Mouse (Mus musculus): ENCODE measurements at regions not wholly inside any gene's neighbourhood (a gene's known extent, or its start where the extent isn't known, plus 50 kb on each side); places are given as distances from the start of the nearest gene placed in this dataset.

GRCm38 (mm10) chr2:63920997-63921396 is 176.8 kb downstream of the Fign start:
- H3K4me2 ChIP-seq = no peak overlapping the region
- no peaks in the 10 kb centered on the region for H3K9me3 ChIP-seq
- H3K4me1 ChIP-seq = peaks cover 4% of the 10 kb centered on the region
- no peaks in the 10 kb centered on the region for H3K36me3 ChIP-seq (replicated peaks)
- no peaks in the 10 kb centered on the region for H3K27me3 ChIP-seq
- no peak overlapping the region for H3K27ac ChIP-seq
- H3K4me3 ChIP-seq (replicated peaks) = no peak overlapping the region
- 48% methylated on average over 3 of the region's 3 CpGs for WGBS
- ATAC-seq (ENCODE audit: low FRiP score) = no peak
- H3K9ac ChIP-seq = no peak overlapping the region

GRCm38 (mm10) chr2:63920019-63920418 is 177.8 kb downstream of the Fign start:
- WGBS = 90% methylated on average over 4 of the region's 4 CpGs
- H3K4me3 ChIP-seq (replicated peaks) = no peak overlapping the region
- peaks cover 4% of the 10 kb centered on the region for H3K4me1 ChIP-seq
- H3K9me3 ChIP-seq = no peaks in the 10 kb centered on the region
- H3K36me3 ChIP-seq (replicated peaks) = no peaks in the 10 kb centered on the region
- H3K27me3 ChIP-seq = no peaks in the 10 kb centered on the region
- ATAC-seq (ENCODE audit: low FRiP score) = no peak
- H3K4me2 ChIP-seq = no peak overlapping the region
- H3K9ac ChIP-seq = no peak overlapping the region
- no peak overlapping the region for H3K27ac ChIP-seq

GRCm38 (mm10) chr2:63900644-63901043 is 197.2 kb downstream of the Fign start:
- Histone ChIP-seq H3K4me1 (no peaks in the 10 kb centered on the region), H3K27me3 (no peaks in the 10 kb centered on the region), H3K4me3 (replicated peaks) (no peak overlapping the region), H3K9ac (no peak overlapping the region), H3K4me2 (no peak overlapping the region), H3K9me3 (no peaks in the 10 kb centered on the region), H3K27ac (no peak overlapping the region), H3K36me3 (replicated peaks) (no peaks in the 10 kb centered on the region)
- ATAC-seq (ENCODE audit: low FRiP score) = no peak

GRCm38 (mm10) chr2:63878477-63878876 is 219.4 kb downstream of the Fign start:
- H3K4me1 ChIP-seq = no peaks in the 10 kb centered on the region
- WGBS = 78% methylated on average over 6 of the region's 6 CpGs
- H3K36me3 ChIP-seq (replicated peaks) = no peaks in the 10 kb centered on the region

GRCm38 (mm10) chr2:63877387-63877786 is 220.5 kb downstream of the Fign start:
- no peaks in the 10 kb centered on the region for H3K27me3 ChIP-seq
- no peak for ATAC-seq (ENCODE audit: low FRiP score)
- H3K4me1 ChIP-seq = no peaks in the 10 kb centered on the region
- no peak overlapping the region for H3K27ac ChIP-seq
- H3K9me3 ChIP-seq = no peaks in the 10 kb centered on the region
- no peak overlapping the region for H3K9ac ChIP-seq
- no peak overlapping the region for H3K4me2 ChIP-seq
- no peak overlapping the region for H3K4me3 ChIP-seq (replicated peaks)
- H3K36me3 ChIP-seq (replicated peaks) = no peaks in the 10 kb centered on the region

More at GRCm38 (mm10) chr2:63878477-63878876, 219.4 kb downstream of the Fign start:
- no peaks in the 10 kb centered on the region for H3K27me3 ChIP-seq
- H3K4me3 ChIP-seq (replicated peaks) = no peak overlapping the region
- no peak overlapping the region for H3K9ac ChIP-seq
- no peak for ATAC-seq (ENCODE audit: low FRiP score)
- no peak overlapping the region for H3K27ac ChIP-seq
- H3K4me2 ChIP-seq = no peak overlapping the region
- no peaks in the 10 kb centered on the region for H3K9me3 ChIP-seq

- no peak overlapping the region for H3K9ac ChIP-seq
- H3K4me3 ChIP-seq (replicated peaks) = no peak overlapping the region
- no peak for ATAC-seq (ENCODE audit: low FRiP score)
- H3K36me3 ChIP-seq (replicated peaks) = no peaks in the 10 kb centered on the region
- no peaks in the 10 kb centered on the region for H3K9me3 ChIP-seq
- H3K4me2 ChIP-seq = no peak overlapping the region
- no peak overlapping the region for H3K27ac ChIP-seq
- H3K4me1 ChIP-seq = no peaks in the 10 kb centered on the region
- no peaks in the 10 kb centered on the region for H3K27me3 ChIP-seq
- WGBS = 33% methylated on average over 3 of the region's 3 CpGs
Measured at GRCm38 (mm10) chr2:63876375-63876774, 221.5 kb downstream of the Fign start.

GRCm38 (mm10) chr2:63875101-63875500 is 222.7 kb downstream of the Fign start:
- H3K27me3 ChIP-seq = peaks cover 1% of the 10 kb centered on the region; the same call in 1 of the 2 replicates
- no peak overlapping the region for H3K27ac ChIP-seq
- H3K9me3 ChIP-seq = no peaks in the 10 kb centered on the region
- no peak overlapping the region for H3K9ac ChIP-seq
- no peaks in the 10 kb centered on the region for H3K4me1 ChIP-seq
- H3K4me2 ChIP-seq = no peak overlapping the region
- no peak for ATAC-seq (ENCODE audit: low FRiP score)
- H3K36me3 ChIP-seq (replicated peaks) = no peaks in the 10 kb centered on the region
- 28% methylated on average over 4 of the region's 4 CpGs for WGBS
- H3K4me3 ChIP-seq (replicated peaks) = no peak overlapping the region

- Histone ChIP-seq H3K9ac (no peak overlapping the region), H3K4me3 (replicated peaks) (no peak overlapping the region), H3K4me1 (no peaks in the 10 kb centered on the region), H3K27ac (no peak overlapping the region), H3K36me3 (replicated peaks) (no peaks in the 10 kb centered on the region), H3K27me3 (peaks cover 4% of the 10 kb centered on the region; the same call in 1 of the 2 replicates), H3K4me2 (no peak overlapping the region), H3K9me3 (no peaks in the 10 kb centered on the region)
- no peak for ATAC-seq (ENCODE audit: low FRiP score)
- 81% methylated on average over 8 of the region's 8 CpGs for WGBS
Measured at GRCm38 (mm10) chr2:63866524-63866923, 231.3 kb downstream of the Fign start.

- H3K9ac ChIP-seq = no peak overlapping the region
- no peak overlapping the region for H3K27ac ChIP-seq
- ATAC-seq (ENCODE audit: low FRiP score) = no peak
- H3K4me1 ChIP-seq = 0 out of 2 replicates have a peak, but pooled peaks cover under 1% of the 10 kb centered on the region
- no peak overlapping the region for H3K4me2 ChIP-seq
- H3K36me3 ChIP-seq (replicated peaks) = no peaks in the 10 kb centered on the region
- H3K9me3 ChIP-seq = no peaks in the 10 kb centered on the region
- 93% methylated on average over 3 of the region's 3 CpGs for WGBS
- H3K27me3 ChIP-seq = 0 out of 2 replicates have a peak, but pooled peaks cover 3% of the 10 kb centered on the region
- H3K4me3 ChIP-seq (replicated peaks) = no peak overlapping the region
Measured at GRCm38 (mm10) chr2:63861821-63862220, 236.0 kb downstream of the Fign start.

GRCm38 (mm10) chr2:63856462-63857054 is 241.3 kb downstream of the Fign start:
- Histone ChIP-seq H3K9ac (no peak overlapping the region), H3K36me3 (replicated peaks) (no peaks in the 10 kb centered on the region), H3K27ac (no peak overlapping the region), H3K27me3 (0 out of 2 replicates have a peak, but pooled peaks cover 8% of the 10 kb centered on the region), H3K9me3 (no peaks in the 10 kb centered on the region), H3K4me2 (no peak overlapping the region), H3K4me1 (peaks cover 26% of the 10 kb centered on the region), H3K4me3 (replicated peaks) (no peak overlapping the region)
- ATAC-seq (ENCODE audit: low FRiP score) = no peak
- 38% methylated on average over 11 of the region's 11 CpGs for whole genome bisulfite sequencing

GRCm38 (mm10) chr2:63855476-63855875 is 242.4 kb downstream of the Fign start:
- WGBS = 82% methylated on average over 5 of the region's 5 CpGs
- ATAC-seq (ENCODE audit: low FRiP score) = no peak
- 0 out of 2 replicates have a peak, but pooled peaks cover 8% of the 10 kb centered on the region for H3K27me3 ChIP-seq

GRCm38 (mm10) chr2:63854198-63854875 is 243.5 kb downstream of the Fign start:
- 0 out of 2 replicates have a peak, but pooled peaks cover 8% of the 10 kb centered on the region for H3K27me3 ChIP-seq
- no peak overlapping the region for H3K4me2 ChIP-seq
- H3K27ac ChIP-seq = peak overlapping the region; percentile 43
- 25% methylated on average over 1 of the region's 1 CpGs for WGBS
- H3K9me3 ChIP-seq = no peaks in the 10 kb centered on the region
- H3K4me1 ChIP-seq = peaks cover 30% of the 10 kb centered on the region
- ATAC-seq (ENCODE audit: low FRiP score) = 0 out of 2 replicates have a peak, but pooled peaks have one; percentile 13
- H3K9ac ChIP-seq = no peak overlapping the region
- no peak overlapping the region for H3K4me3 ChIP-seq (replicated peaks)
- H3K36me3 ChIP-seq (replicated peaks) = no peaks in the 10 kb centered on the region

More at GRCm38 (mm10) chr2:63855476-63855875, 242.4 kb downstream of the Fign start:
- Histone ChIP-seq H3K4me3 (replicated peaks) (no peak overlapping the region), H3K4me2 (no peak overlapping the region), H3K4me1 (peaks cover 26% of the 10 kb centered on the region), H3K9me3 (no peaks in the 10 kb centered on the region), H3K9ac (no peak overlapping the region), H3K36me3 (replicated peaks) (no peaks in the 10 kb centered on the region), H3K27ac (no peak overlapping the region)

- Histone ChIP-seq H3K4me1 (peaks cover 30% of the 10 kb centered on the region), H3K4me3 (replicated peaks) (no peak overlapping the region), H3K27ac (0 out of 2 replicates have a peak overlapping the region, but pooled peaks have one; percentile 2), H3K27me3 (0 out of 2 replicates have a peak, but pooled peaks cover 8% of the 10 kb centered on the region), H3K4me2 (no peak overlapping the region), H3K36me3 (replicated peaks) (no peaks in the 10 kb centered on the region), H3K9ac (no peak overlapping the region), H3K9me3 (no peaks in the 10 kb centered on the region)
- ATAC-seq (ENCODE audit: low FRiP score) = peak; percentile 28
- 24% methylated on average over 10 of the region's 10 CpGs for WGBS
Measured at GRCm38 (mm10) chr2:63853226-63853625, 244.6 kb downstream of the Fign start.
